Mouse (Mus musculus) Patski (cell line): ENCODE results near the gene Eln. TPM values are rescaled to one million over a fixed set of nuclear protein-coding genes. Genes with fewer than 3 reads are reported as not detected.

Experiments
- ATAC-seq: fragments of 100-300 bp; one replicate; pipeline ENCODE4 v1.8.0; 2021
- CTCF ChIA-PET: fragments of 350-600 bp; sonication (Branson Sonifier 250); formaldehyde crosslinking; loops from one replicate; lab custom pipeline; 2022; ENCODE audit warnings: inconsistent platforms; lab: Charles Lee
- POLR2A ChIA-PET: fragments of 350-600 bp; sonication (Branson Sonifier 250); formaldehyde crosslinking; loops from one replicate; lab custom pipeline; 2022; ENCODE audit warnings: antibody characterized with exemption, inconsistent platforms; lab: Charles Lee
- DNase-seq: peaks from one replicate; pipeline ENCODE4 v3.0.0-alpha.2; 2011; ENCODE audit warnings: low read depth, low spot score
- H3K27me3 ChIP-seq: fragments of 371-371 bp; one replicate; pipeline ENCODE4 v1.5.1; 2021
- CTCF ChIP-seq: fragments of 100-300 bp; IDR thresholded peaks from one replicate; pipeline ENCODE4 v1.5.1; 2021
- in situ Hi-C: fragments of 300-500 bp; cut with MboI; formaldehyde crosslinking; loops from 3 replicates; pipeline ENCODE4 v1.11.1; 2018; ENCODE audit warnings: low pct_unique_long_range_greater_than_20kb, mixed read lengths
- polyA plus RNA-seq: library from polyadenylated mRNA; unstranded; gene quantifications from one replicate; pipeline ENCODE4 v1.2.3, GENCODE M21; 2021

The Eln gene
- polyA plus RNA-seq, 1 experiment from 2014 or later, result not detected

- ATAC-seq (no peak), DNase-seq (no peak)
- H3K27me3 ChIP-seq, result peaks cover 6% of the 10 kb centered on the region
- in situ Hi-C loops, result no loop called here
- CTCF ChIA-PET, result interaction anchor here (0.6 kb wide), 1 partner anchor 19 kb away, joined by 3 read pairs; no protein-coding TSS in a partner anchor
- TF ChIP-seq CTCF, result no peak
- POLR2A ChIA-PET, result no interaction called here
Observed at GRCm38 (mm10) chr5:134727001-134727639, 20.0 kb downstream of the Eln start.

GRCm38 (mm10) chr5:134725299-134725698 is 21.8 kb downstream of the Eln start:
- POLR2A ChIA-PET, result no interaction called here
- no peak for TF ChIP-seq CTCF
- CTCF ChIA-PET, result no interaction called here
- ATAC-seq (no peak), DNase-seq (no peak)
- in situ Hi-C loops, result no loop called here
- peaks cover 6% of the 10 kb centered on the region for H3K27me3 ChIP-seq

GRCm38 (mm10) chr5:134720058-134720457 is 27.1 kb downstream of the Eln start:
- in situ Hi-C loops, result no loop called here
- peaks cover 29% of the 10 kb centered on the region for H3K27me3 ChIP-seq
- POLR2A ChIA-PET, result interaction anchor here (0.6 kb wide), 1 partner anchor 89 kb away, joined by 3 read pairs; no protein-coding TSS in a partner anchor
- DNase-seq (no peak), ATAC-seq (no peak)
- CTCF ChIA-PET, result interaction anchor here (1.1 kb wide), 1 partner anchor 10 kb away, joined by 3 read pairs; no protein-coding TSS in a partner anchor
- no peak for TF ChIP-seq CTCF

DNA sequence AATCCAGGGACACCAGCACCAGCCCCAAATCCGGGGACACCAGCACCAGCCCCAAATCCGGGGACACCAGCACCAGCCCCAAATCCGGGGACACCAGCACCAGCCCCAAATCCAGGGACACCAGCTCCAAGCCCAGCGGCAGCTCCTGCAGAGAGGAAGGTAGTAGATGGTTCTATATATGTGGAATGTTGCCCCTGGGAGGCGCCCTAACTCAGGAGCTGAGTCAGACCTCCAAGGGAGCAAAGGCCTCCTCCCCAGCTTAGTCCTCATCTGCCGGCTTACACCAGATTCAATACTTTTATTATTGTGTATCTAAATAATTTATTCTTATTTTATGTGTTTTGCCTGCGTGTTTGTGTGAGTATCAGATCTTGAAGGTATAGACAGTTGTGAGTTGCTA is 36.0 kb downstream of the Eln start:
- ATAC-seq, result no peak
- TF ChIP-seq CTCF, result no peak
- ChIA-PET CTCF (interaction anchor here (1.4 kb wide), 1 partner anchor 8 kb away, joined by 3 read pairs; no protein-coding TSS in a partner anchor), POLR2A (no interaction called here)
- no peak for DNase-seq
- H3K27me3 ChIP-seq, result peaks cover 24% of the 10 kb centered on the region
- in situ Hi-C loops, result no loop called here

DNA sequence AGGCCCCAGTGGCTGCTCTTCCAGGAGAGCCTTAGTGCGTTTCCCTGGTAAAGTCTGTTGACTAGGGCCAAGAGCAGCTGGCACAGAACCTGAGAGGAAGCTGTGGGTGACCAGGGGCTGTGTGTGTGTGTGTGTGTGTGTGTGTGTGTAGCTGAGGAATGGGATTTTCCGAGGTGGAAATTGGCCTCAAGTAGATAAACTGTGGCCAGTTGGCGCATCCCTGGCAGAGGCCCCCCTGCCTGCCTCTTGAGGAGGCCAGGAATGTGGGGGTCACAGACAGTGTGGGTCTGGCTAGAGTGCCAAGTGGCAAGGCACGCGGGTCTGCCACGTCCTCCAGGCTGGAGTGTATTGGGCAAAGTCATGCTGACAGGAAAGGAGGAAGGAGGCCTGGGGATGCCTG is 37.8 kb downstream of the Eln start:
- POLR2A ChIA-PET, result interaction anchor here (1.5 kb wide), 1 partner anchor 188 kb away, joined by 7 read pairs; no protein-coding TSS in a partner anchor
- no peak for ATAC-seq
- peaks cover 17% of the 10 kb centered on the region for H3K27me3 ChIP-seq
- no peak for TF ChIP-seq CTCF
- DNase-seq, result no peak
- CTCF ChIA-PET, result interaction anchor here (1.4 kb wide), 1 partner anchor 10 kb away, joined by 3 read pairs; no protein-coding TSS in a partner anchor
- in situ Hi-C loops, result loop anchor here (10.0 kb wide), 1 partner anchor 124 kb away; the partner anchor contains the start of gene Rfc2

DNA sequence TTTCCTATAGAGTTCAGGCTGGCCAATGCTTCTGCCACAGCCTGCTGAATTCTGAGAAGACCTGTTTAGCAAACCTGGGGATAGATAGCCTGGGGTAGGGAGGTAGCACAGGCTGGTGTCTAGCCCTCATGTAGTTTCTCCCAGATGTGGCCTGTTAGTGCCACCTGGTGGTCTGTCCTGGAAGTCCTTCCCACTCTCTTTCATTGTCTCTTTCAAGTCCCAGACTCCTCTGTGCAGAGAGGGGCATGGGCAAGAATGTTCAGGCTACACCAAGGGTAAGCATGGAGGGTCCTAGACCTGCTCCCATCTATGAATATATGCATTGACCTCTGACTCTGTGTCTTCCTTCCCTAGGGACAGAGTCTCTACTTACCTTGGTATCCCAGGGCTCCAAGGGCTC is 43.0 kb downstream of the Eln start:
- ChIA-PET POLR2A (no interaction called here), CTCF (interaction anchor here (0.7 to 1.8 kb wide), 4 partner anchors 11 to 210 kb away, joined by 3 to 4 read pairs (median 3); no protein-coding TSS in a partner anchor)
- H3K27me3 ChIP-seq, result peaks cover 20% of the 10 kb centered on the region
- peak; percentile 89 for TF ChIP-seq CTCF
- in situ Hi-C loops, result loop anchor here (5.0 to 10.0 kb wide), 2 partner anchors 119 to 207 kb away; partner anchors contain the start of gene Rfc2
- DNase-seq (no peak), ATAC-seq (peak; percentile 60)

DNA sequence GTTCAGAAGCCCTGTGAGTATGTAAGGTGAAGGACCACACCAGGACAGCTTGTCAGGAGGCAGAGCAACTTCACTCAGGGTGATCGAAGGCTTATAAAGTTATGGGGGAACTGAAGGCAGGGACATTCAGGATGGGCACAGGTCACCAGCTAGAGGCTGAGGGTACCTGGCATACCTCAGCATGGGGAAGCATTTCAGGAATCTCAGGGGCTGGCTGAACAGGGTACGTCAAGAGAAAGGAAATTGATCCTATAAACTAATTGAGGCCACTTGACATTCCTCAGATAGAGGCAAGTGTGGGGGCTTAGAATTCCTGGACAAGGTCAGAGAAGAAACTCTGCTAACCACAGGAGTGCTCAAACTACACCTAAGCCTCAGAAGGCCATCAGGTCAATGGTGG is 51.6 kb downstream of the Eln start:
- no peak for TF ChIP-seq CTCF
- no peak for DNase-seq
- peaks cover 6% of the 10 kb centered on the region for H3K27me3 ChIP-seq
- POLR2A ChIA-PET, result no interaction called here
- in situ Hi-C loops, result no loop called here
- CTCF ChIA-PET, result interaction anchor here (1.1 kb wide), 1 partner anchor 43 kb away, joined by 4 read pairs; no protein-coding TSS in a partner anchor
- ATAC-seq, result no peak

- in situ Hi-C loops, result no loop called here
- ATAC-seq, result no peak
- no peak for DNase-seq
- H3K27me3 ChIP-seq, result peaks cover 4% of the 10 kb centered on the region
- ChIA-PET POLR2A (no interaction called here), CTCF (no interaction called here)
- TF ChIP-seq CTCF, result peak; percentile 21
Observed at GRCm38 (mm10) chr5:134695082-134695481, 52.0 kb downstream of the Eln start.

GRCm38 (mm10) chr5:134692704-134693103 is 54.4 kb downstream of the Eln start:
- H3K27me3 ChIP-seq, result no peaks in the 10 kb centered on the region
- DNase-seq, result no peak
- no peak for TF ChIP-seq CTCF
- ChIA-PET POLR2A (no interaction called here), CTCF (interaction anchor here (1.1 to 1.4 kb wide), 3 partner anchors 8 to 72 kb away, joined by 3 to 4 read pairs (median 4); no protein-coding TSS in a partner anchor)
- ATAC-seq, result no peak
- in situ Hi-C loops, result no loop called here

DNA sequence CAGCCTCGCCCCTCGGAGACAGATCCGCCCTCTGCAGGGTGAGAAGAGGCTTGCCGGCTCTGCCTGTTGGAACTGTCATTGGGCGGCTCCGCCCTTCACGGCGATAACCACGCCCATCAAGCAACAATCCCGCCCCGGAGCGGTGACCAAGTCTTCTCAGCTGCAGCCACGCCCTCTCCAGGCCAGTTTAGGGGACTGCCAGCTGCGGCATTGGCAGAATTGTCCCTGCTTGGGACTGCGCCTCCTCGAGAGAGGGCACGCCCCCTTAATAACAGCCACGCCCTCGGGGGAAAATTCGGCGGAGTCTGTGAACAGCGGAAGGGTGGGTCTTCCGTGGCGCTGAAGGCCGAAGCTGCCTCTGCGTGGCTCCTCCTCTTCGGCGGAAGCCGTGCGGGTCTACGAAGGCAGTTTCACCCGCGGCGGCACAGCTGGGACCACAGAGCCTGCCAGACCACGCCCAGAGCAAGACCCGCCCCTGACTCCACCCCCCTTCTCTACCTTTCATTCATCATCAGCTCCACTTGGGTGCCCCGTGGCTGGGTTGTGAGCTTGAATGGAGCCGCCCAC is 58.3 kb downstream of the Eln start:
- ATAC-seq (peak; percentile 95), DNase-seq (peak; percentile 99)
- ChIA-PET POLR2A (no interaction called here), CTCF (interaction anchor here (0.8 to 1.0 kb wide), 2 partner anchors 37 to 66 kb away, joined by 3 read pairs; no protein-coding TSS in a partner anchor)
- in situ Hi-C loops, result no loop called here
- TF ChIP-seq CTCF, result no peak
- no peaks in the 10 kb centered on the region for H3K27me3 ChIP-seq
